Mouse (Mus musculus) gastrocnemius, adult 18-20 months (tissue): ENCODE data around the gene Zyg11b. TPM values are rescaled to one million over a fixed set of nuclear protein-coding genes. Genes with fewer than 3 reads are reported as not detected.

Experiments used
- DNase-seq: peaks from one replicate; pipeline ENCODE4 v3.0.0; 2021; ENCODE audit warnings: low spot score
- long read RNA-seq, 2 experiments: library from polyadenylated mRNA; stranded (forward); transcript quantifications; one replicate each; pipeline ENCODE4 v2.0.0; 2021
- total RNA-seq, 2 experiments: library from RNA; stranded (reverse); gene quantifications; 2 replicates each; pipeline ENCODE4 v1.2.3; 2021

The Zyg11b gene
- 10 to 100 TPM; 59.6 to 65.3 TPM for total RNA-seq
- long read RNA-seq, experiment 1, full-length matches to known transcripts: 7 of 20 reads
- long read RNA-seq, experiment 1, partial matches to known transcripts: 1 of 20 reads
- long read RNA-seq, experiment 1, other reads (novel, unspliced or antisense): 12 of 20 reads
- long read RNA-seq, experiment 2, full-length matches to known transcripts: 8 of 24 reads
- long read RNA-seq, experiment 2, partial matches to known transcripts: 0 of 24 reads
- long read RNA-seq, experiment 2, other reads (novel, unspliced or antisense): 16 of 24 reads

GRCm38 (mm10) chr4:108300670-108301373, at the start of gene Zyg11b:
TSS of gene Zyg11b (minus strand) at chr4:108301096.
- DNase-seq: peak; percentile 83

DNA sequence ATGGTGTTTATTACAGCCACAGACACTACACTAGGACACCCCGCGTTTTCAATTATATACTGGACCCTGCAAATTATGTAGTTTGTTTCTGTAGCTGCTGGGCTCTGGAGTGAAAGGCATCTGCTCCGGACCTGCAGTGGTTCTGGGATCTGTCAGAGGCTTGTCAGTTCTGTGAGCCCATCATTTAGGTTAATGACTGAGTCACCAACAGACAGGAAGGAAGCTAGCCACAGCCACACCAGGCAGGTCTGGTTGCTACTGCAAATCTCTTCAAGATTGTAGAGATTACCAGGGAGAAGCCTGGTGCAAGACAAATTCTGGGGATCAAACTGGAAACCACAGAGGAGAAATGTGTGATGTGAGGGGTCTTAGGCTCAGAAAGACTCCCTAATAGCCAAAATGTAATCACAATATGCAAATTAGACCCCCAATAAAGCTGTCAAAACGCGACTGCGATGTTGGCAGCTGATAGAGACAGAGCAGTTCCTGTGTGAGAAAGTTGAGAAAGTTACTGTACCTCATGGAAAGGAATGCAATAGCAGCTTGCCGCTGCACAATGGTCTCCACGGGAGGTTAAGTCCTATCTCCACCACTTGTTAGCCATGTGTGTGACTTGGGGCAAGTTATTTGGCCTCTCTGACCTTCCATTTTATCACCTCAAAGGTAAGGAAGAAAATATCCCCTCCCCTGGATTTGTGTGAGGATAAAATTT, 49.1 kb upstream of the Zyg11b start:
- DNase-seq: no peak

- DNase-seq: no peak
Measured at GRCm38 (mm10) chr4:108349064-108349463, 48.2 kb upstream of the Zyg11b start.

- DNase-seq: peak; percentile 81
Measured at GRCm38 (mm10) chr4:108348256-108348875, 47.5 kb upstream of the Zyg11b start.

GRCm38 (mm10) chr4:108347111-108347510, 46.2 kb upstream of the Zyg11b start:
- no peak for DNase-seq

- no peak for DNase-seq
Measured at GRCm38 (mm10) chr4:108345826-108346225, 44.9 kb upstream of the Zyg11b start.

DNA sequence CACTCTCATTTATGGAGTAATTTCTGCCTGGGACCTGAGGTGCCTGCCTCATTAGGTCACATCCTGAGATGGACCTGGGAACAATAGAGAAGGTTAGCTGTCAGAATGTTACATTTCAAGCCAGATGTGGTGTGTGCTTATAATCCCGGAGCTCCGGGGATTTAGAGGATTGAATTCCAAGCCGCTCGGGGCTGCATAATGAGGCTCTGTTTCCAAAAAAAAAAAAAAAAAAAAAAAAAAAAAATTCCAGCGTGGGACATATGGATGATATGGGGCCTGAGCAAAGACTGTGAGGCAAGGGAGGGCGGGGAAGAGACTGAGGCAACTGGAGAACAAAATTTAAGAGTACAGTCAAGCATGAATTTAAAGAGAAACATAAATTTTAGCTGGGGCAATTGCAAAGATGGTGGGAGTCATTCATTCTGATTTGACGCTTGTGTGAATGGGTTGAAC, 43.8 kb upstream of the Zyg11b start:
- no peak for DNase-seq

DNA sequence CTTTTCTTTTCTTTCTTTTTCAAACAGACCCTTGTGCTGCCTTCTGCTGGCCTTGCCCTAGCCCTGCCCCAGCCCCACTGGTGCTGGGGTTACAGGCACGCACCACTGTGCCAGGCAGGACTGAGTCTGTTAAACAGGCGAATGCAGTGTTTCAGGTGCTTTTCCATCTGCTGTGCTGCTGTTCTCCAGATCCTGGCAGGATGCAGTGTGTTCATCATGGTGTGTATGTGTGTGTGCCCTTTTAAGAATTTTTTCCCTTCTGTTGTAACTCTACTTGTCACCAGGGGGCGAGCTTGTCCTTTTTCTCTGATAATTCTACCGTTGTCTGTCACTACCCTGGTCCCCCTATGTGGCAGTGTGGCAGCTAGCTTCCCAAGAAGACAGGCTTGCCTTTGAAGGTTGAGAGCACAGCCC, 38.4 kb upstream of the Zyg11b start:
- peak; percentile 66 for DNase-seq

- no peak for DNase-seq
Measured at GRCm38 (mm10) chr4:108338811-108339210, 37.9 kb upstream of the Zyg11b start.

DNA sequence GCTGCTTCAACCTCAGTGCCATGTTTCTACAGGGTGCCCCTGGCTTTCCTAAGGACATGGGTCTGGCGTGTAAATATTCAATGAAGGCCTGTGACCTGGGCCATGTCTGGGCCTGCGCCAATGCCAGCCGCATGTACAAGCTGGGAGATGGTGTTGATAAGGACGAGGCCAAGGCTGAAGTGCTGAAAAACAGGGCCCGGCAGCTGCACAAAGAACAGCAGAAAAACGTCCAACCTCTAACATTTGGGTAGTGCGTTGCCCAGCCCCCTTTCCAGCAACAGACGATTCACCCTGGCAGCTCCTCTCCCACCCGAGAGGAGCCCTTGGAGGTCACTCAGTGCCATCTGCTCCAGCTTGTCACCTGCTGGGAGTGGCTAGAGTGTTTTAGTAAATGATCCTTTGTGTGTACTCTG, 37.4 kb upstream of the Zyg11b start:
- DNase-seq: no peak

GRCm38 (mm10) chr4:108337817-108338216, 36.9 kb upstream of the Zyg11b start:
- DNase-seq: no peak

DNA sequence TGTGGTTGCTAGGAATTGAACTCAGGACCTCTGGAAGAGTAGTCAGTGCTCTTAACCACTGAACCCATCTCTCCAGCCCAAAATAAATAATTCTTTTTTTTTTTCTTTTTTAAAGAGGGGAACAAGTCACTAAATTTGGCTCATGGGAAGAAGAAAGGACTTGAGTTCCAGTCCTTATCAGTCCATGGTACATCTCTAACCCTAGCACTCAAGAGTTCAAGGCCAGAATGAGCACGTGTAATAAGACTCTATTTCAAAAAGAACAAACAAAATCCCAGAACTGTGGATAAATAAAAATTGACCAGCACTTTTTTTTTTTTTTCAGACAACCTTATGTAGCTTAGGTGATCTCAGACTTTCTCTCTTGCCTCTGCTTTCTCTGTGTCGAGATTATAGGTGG, 35.9 kb upstream of the Zyg11b start:
- DNase-seq: no peak

DNA sequence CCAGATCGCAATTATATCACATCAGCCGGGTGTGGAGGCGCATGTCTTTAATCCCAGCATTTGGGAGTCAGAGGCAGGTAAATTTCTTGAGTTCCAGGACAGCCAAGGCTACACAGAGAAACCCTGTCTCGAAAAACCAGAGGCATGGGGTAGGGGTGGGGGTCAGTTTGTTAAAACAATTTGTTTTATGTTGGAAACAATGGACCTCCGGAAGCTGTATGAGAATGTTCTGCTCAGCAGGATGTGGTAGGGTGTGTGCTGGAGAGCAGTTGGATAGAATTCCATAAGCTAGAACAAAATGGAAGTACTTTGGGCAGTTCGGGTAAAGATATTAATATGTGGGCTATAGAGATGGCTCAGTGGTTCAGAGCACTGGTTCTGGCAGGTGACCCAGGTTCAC, 34.5 kb upstream of the Zyg11b start:
- DNase-seq: no peak

GRCm38 (mm10) chr4:108332041-108332440, 31.1 kb upstream of the Zyg11b start:
- no peak for DNase-seq

GRCm38 (mm10) chr4:108329840-108330239, 28.9 kb upstream of the Zyg11b start:
- no peak for DNase-seq

DNA sequence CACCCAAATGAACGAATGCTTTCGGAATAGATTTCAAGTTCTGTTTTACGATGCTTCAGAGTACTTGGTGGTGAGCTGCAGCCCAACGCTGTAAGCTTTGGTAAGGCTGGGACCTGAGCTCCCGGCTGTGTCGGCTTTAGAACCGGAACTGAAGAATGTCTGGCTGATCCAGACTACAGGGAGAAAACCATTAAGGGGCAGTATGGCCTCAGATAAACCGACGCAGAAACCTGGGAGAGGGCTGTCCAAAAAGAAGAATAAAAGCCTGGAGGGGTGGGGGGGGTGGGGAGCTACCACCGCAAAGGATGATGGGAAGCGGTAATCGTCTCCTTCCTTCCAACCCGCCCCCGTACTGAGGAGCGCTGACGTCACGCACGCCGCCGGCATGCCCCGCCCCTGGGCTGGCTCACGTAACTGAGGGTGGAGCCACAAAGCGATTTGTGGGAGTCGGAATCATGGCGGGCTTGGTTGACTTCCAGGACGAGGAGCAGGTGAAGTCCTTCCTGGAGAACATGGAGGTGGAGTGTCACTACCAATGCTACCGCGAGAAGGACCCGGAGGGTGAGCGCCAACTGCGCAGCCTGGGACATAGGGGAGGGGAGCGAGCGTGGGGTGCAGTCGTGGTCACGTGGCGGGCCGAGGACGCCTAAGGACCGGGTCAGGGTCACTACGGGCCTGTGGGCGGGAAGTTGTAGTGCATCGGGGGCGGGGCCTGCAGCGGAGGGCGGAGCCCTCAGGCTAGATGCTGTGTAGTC, 27.0 kb upstream of the Zyg11b start, which contains the start of gene Coa7:
Coa7 (plus strand) TSS at position 411 of the 755 bp plus-strand sequence.
- DNase-seq: peak; percentile 97

DNA sequence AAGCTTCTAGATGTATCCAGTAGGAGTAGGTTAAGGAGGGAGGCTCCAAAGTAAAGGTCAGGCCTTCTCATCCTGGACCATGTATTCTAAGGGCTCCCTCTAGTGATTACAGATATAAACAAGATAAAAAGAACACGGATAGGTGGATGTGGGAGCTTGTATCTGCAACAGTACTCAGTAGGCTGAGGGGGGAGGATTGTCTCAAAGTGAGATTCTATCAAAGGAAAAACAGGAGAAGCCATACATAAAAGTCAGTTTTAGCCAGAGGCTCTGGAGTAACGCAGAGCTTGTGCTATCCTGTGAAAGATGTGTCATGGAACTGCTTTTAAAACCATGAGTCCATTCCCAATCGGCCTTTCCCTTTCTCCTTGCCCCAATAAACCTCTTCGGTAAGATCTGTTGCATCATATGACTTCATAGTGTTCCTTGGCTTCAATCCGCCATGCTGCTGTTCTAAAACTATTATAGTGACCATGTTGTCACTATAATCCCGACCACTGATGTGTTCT, 26.2 kb upstream of the Zyg11b start:
- peak; percentile 42 for DNase-seq

DNA sequence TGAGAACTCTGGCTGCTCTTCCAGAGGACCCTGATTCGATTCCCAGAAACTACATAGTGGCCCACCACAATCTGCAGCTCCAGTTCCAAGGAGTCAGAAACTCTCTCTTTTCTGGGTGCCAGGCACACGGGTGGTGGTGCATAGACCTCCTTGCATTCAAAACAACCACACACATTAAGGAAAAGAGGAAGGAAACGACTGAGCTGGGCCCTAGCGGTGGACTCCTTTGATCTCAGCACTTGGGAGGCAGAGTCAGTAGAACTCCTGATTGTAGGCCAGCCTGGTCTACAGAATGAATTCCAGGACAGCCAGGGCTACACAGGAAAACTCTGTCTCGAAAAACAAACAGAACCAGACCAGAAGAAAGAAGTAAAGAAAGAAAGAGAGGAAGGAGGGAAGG, 22.7 kb upstream of the Zyg11b start:
- no peak for DNase-seq

- no peak for DNase-seq
Measured at GRCm38 (mm10) chr4:108320627-108321380, 19.9 kb upstream of the Zyg11b start.

DNA sequence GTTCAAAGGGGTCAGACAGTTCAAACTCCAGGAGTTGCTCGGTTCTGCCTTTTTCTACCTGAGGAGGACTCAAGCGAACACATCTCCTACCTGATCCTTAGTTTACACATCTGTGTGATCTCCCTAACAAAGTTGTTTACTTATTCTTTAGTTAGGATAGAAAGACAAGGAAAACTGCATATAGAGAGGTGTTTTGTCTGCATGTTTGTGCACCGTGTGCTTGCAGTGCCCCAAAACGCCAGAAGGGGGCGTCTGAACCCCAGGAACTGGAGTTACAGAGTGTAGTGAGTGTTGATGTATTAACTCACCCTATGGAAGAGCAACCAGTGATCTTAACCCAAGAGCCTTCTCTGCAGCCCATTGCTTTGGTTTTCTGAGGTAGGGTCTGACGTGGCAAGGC, 18.9 kb upstream of the Zyg11b start:
- DNase-seq: no peak
